Mouse (Mus musculus) bone marrow macrophage, adult 2 months (primary cell): Measurements from ENCODE around the gene Pld2. TPM values are rescaled to one million over a fixed set of nuclear protein-coding genes. Genes with fewer than 3 reads are reported as not detected.

Source experiments
- H3K27ac ChIP-seq: 2 replicates; pipeline ENCODE4 v1.5.1; 2012; ENCODE audit warnings: low read depth, low read length; ENCODE audit not compliant: insufficient read depth
- H3K4me1 ChIP-seq: 2 replicates; pipeline ENCODE4 v1.6.1; 2012; ENCODE audit warnings: low read length; ENCODE audit not compliant: control insufficient read depth, insufficient read depth
- H3K4me3 ChIP-seq: 2 replicates; pipeline ENCODE4 v1.5.1; 2012; ENCODE audit warnings: mild to moderate bottlenecking, low read length, moderate library complexity; ENCODE audit not compliant: insufficient read depth
- CTCF ChIP-seq: IDR thresholded peaks from 2 replicates; pipeline ENCODE4 v1.5.1; 2012; ENCODE audit warnings: low read depth, mild to moderate bottlenecking, low read length, moderate library complexity
- POLR2A ChIP-seq: IDR thresholded peaks from 2 replicates; pipeline ENCODE4 v1.6.1; 2012; ENCODE audit warnings: mild to moderate bottlenecking, low read depth, low read length, borderline replicate concordance
- polyA plus RNA-seq: library from polyadenylated mRNA; stranded (reverse); fragments of >200 nt; gene quantifications from 2 replicates; pipeline ENCODE4 v1.2.4, GENCODE M21; 2012; ENCODE audit not compliant: missing spikeins, insufficient read depth, insufficient read length

Gene Pld2
- polyA plus RNA-seq, 1 experiment = 58.4 TPM

DNA sequence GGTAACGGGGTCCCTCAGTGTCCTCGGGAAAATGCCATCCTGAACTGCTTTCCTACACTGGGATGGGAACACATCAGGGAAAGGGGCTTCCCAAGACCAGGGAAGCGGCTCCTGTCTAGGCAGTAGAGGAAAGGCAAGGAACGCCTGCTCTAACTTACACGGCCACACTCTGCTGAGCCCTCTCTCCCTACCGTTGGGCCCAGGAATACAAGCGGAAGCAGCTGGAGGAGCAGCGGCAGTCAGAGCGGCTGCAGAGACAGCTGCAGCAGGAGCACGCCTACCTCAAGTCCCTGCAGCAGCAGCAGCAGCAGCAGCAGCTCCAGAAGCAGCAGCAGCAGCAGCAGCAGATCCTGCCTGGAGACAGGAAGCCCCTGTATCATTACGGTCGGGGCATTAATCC, 66.9 kb downstream of the Pld2 start:
- H3K4me3 ChIP-seq = no peak overlapping the region
- H3K4me1 ChIP-seq = no peaks in the 10 kb centered on the region
- TF ChIP-seq CTCF = no peak
- no peak for TF ChIP-seq POLR2A
- H3K27ac ChIP-seq = no peak overlapping the region

DNA sequence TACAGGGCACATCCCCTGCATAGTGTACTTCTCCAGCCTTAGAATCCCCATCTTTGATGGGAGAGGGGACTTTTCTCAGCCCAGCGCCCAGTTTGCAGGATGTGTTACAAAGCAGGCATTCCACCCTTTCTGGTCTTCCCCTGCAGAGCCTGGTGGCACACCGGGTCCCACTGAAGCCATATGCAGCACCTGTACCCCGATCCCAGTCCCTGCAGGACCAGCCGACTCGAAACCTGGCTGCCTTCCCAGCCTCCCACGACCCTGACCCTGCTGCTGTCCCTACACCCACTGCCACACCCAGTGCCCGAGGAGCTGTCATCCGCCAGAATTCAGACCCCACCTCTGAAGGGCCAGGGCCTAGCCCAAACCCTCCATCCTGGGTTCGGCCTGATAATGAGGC, 67.7 kb downstream of the Pld2 start:
- Histone ChIP-seq H3K4me1 (peaks cover 1% of the 10 kb centered on the region), H3K27ac (no peak overlapping the region), H3K4me3 (no peak overlapping the region)
- TF ChIP-seq CTCF (no peak), POLR2A (no peak)

Other genes with a start within 250 kb of the Pld2 start
- not detected in 2 replicates for gene Alox12e, start 217.4 kb upstream of the Pld2 start, polyA plus RNA-seq
- 0.46 TPM in 1 of 2 replicates, not detected in the other for gene Alox15, start 188.0 kb upstream of the Pld2 start, polyA plus RNA-seq
- 19.3 and 21.2 TPM in 2 replicates for gene Pelp1, start 130.0 kb upstream of the Pld2 start, polyA plus RNA-seq
- gene Arrb2, start 107.4 kb upstream of the Pld2 start, polyA plus RNA-seq = 520 and 549 TPM in 2 replicates
- 40.5 and 41.6 TPM in 2 replicates for gene Med11, start 88.1 kb upstream of the Pld2 start, polyA plus RNA-seq
- 21.7 and 23.7 TPM in 2 replicates for gene Zmynd15, start 80.6 kb upstream of the Pld2 start, polyA plus RNA-seq
- gene Cxcl16, start 80.1 kb upstream of the Pld2 start, polyA plus RNA-seq = 434 and 456 TPM in 2 replicates
- 4.3 TPM in 2 replicates for gene Tm4sf5, start 34.8 kb upstream of the Pld2 start, polyA plus RNA-seq
- not detected in 2 replicates for gene Vmo1, start 25.4 kb upstream of the Pld2 start, polyA plus RNA-seq
- not detected in 2 replicates for gene Gltpd2, start 20.9 kb upstream of the Pld2 start, polyA plus RNA-seq
- 141 and 151 TPM in 2 replicates for gene Psmb6, start 14.7 kb upstream of the Pld2 start, polyA plus RNA-seq
- gene Gm40193, start 7.1 kb upstream of the Pld2 start, polyA plus RNA-seq = not detected in 2 replicates
- 139 and 151 TPM in 2 replicates for gene Mink1, start 22.8 kb downstream of the Pld2 start, polyA plus RNA-seq
- not detected in 2 replicates for gene 4930544D05Rik, start 75.8 kb downstream of the Pld2 start, polyA plus RNA-seq
- gene Chrne, start 79.2 kb downstream of the Pld2 start, polyA plus RNA-seq = not detected in 2 replicates
- gene Gp1ba, start 99.1 kb downstream of the Pld2 start, polyA plus RNA-seq = not detected in 2 replicates
- 70.1 and 76.6 TPM in 2 replicates for gene Rnf167, start 107.2 kb downstream of the Pld2 start, polyA plus RNA-seq
- gene Slc25a11, start 107.4 kb downstream of the Pld2 start, polyA plus RNA-seq = 99.9 and 110 TPM in 2 replicates
- gene Pfn1, start 114.6 kb downstream of the Pld2 start, polyA plus RNA-seq = 1,781 and 1,801 TPM in 2 replicates
- 4.7 and 7.4 TPM in 2 replicates for gene Eno3, start 117.1 kb downstream of the Pld2 start, polyA plus RNA-seq
- gene Spag7, start 129.4 kb downstream of the Pld2 start, polyA plus RNA-seq = 86.8 and 101 TPM in 2 replicates
- gene Camta2, start 148.0 kb downstream of the Pld2 start, polyA plus RNA-seq = 71.4 and 84.6 TPM in 2 replicates
- 1.7 TPM in 1 of 2 replicates, not detected in the other for gene Inca1, start 160.1 kb downstream of the Pld2 start, polyA plus RNA-seq
- 56.2 and 57.9 TPM in 2 replicates for gene Kif1c, start 160.5 kb downstream of the Pld2 start, polyA plus RNA-seq
- gene Zfp3, start 224.1 kb downstream of the Pld2 start, polyA plus RNA-seq = 2.7 and 3.3 TPM in 2 replicates